Mouse (Mus musculus): ENCODE measurements at regions not wholly inside any gene's neighbourhood (a gene's known extent, or its start where the extent isn't known, plus 50 kb on each side); places are given as distances from the start of the nearest gene placed in this dataset.

DNA sequence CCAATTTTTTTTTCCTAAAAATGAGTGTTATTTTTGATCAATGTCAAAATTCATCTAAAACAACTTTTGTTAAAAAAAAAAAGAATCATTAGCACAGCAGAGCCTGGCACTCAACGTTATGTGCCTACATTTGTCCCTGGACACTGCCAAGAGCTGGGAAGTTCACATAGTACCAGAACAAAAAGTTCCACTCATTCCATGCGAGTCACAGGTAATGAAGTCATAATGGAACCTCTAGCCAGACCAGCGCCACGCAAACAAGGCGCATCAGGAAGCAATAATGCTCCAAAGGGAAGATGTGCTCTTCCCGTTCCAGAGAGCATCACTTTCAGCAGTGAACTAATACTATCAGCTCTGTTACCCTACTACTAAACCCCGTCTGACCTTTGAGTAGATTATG is 257.0 kb upstream of the 1700056E22Rik start:
- H3K27me3 ChIP-seq (ENCODE audit: control insufficient read depth, insufficient read depth, low read length): no peaks in the 10 kb centered on the region
- no peaks in the 10 kb centered on the region for H3K4me1 ChIP-seq (ENCODE audit: control insufficient read depth, insufficient read depth, low read length)
- no peak overlapping the region for H3K4me3 ChIP-seq (ENCODE audit: low read depth, low read length)
- WGBS: 86% methylated on average over 7 of the region's 7 CpGs
- no peak overlapping the region for H3K4me2 ChIP-seq (replicated peaks; ENCODE audit: low read depth, low read length)
- H3K27ac ChIP-seq (ENCODE audit: low read length): no peak overlapping the region
- no peaks in the 10 kb centered on the region for H3K9me3 ChIP-seq (ENCODE audit: control insufficient read depth, low read depth, low read length)
- no peaks in the 10 kb centered on the region for H3K36me3 ChIP-seq (ENCODE audit: control insufficient read depth, insufficient read depth, low read length)
- H3K9ac ChIP-seq (replicated peaks; ENCODE audit: low read depth, low read length): no peak overlapping the region
- no peak for ATAC-seq (ENCODE audit: insufficient number of reproducible peaks, insufficient read depth, low FRiP score, low read depth)

- no peak overlapping the region for H3K9ac ChIP-seq (replicated peaks; ENCODE audit: low read depth, low read length)
- no peak for ATAC-seq (ENCODE audit: insufficient number of reproducible peaks, insufficient read depth, low FRiP score, low read depth)
- no peaks in the 10 kb centered on the region for H3K27me3 ChIP-seq (ENCODE audit: control insufficient read depth, insufficient read depth, low read length)
- H3K27ac ChIP-seq (ENCODE audit: low read length): no peak overlapping the region
- 47% methylated on average over 7 of the region's 7 CpGs for WGBS
- H3K4me2 ChIP-seq (replicated peaks; ENCODE audit: low read depth, low read length): no peak overlapping the region
- H3K4me1 ChIP-seq (ENCODE audit: control insufficient read depth, insufficient read depth, low read length): no peaks in the 10 kb centered on the region
- H3K36me3 ChIP-seq (ENCODE audit: control insufficient read depth, insufficient read depth, low read length): no peaks in the 10 kb centered on the region
- no peaks in the 10 kb centered on the region for H3K9me3 ChIP-seq (ENCODE audit: control insufficient read depth, low read depth, low read length)
- no peak overlapping the region for H3K4me3 ChIP-seq (ENCODE audit: low read depth, low read length)
Measured at GRCm38 (mm10) chr1:184289733-184290416, 255.8 kb upstream of the 1700056E22Rik start.

DNA sequence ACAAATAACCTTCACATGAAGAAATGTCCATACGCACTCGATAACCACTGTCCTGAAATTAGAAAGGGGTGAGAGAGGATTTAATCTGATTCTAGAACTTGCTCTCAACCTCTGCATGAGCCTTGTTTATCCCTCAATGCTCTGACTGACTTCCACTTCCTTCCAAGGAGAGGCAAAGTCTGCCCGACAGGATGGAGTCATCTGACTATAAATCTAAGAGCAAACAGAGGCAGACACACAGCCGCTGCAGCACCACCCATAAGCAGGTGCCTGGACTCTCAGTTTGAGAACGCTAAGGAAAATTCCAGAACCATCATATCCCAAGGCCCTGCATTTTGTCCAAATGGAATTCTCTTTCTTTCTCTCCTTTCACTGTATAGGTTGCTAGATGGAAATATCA is 247.7 kb upstream of the 1700056E22Rik start:
- Histone ChIP-seq H3K9me3 (ENCODE audit: control insufficient read depth, low read depth, low read length) (no peaks in the 10 kb centered on the region), H3K27me3 (ENCODE audit: control insufficient read depth, insufficient read depth, low read length) (no peaks in the 10 kb centered on the region), H3K9ac (replicated peaks; ENCODE audit: low read depth, low read length) (no peak overlapping the region), H3K27ac (ENCODE audit: low read length) (no peak overlapping the region), H3K4me2 (replicated peaks; ENCODE audit: low read depth, low read length) (no peak overlapping the region), H3K4me1 (ENCODE audit: control insufficient read depth, insufficient read depth, low read length) (no peaks in the 10 kb centered on the region), H3K36me3 (ENCODE audit: control insufficient read depth, insufficient read depth, low read length) (no peaks in the 10 kb centered on the region), H3K4me3 (ENCODE audit: low read depth, low read length) (no peak overlapping the region)
- no peak; the same call in 1 of the 2 replicates for ATAC-seq (ENCODE audit: insufficient number of reproducible peaks, insufficient read depth, low FRiP score, low read depth)
- WGBS: 45% methylated on average over 5 of the region's 5 CpGs

GRCm38 (mm10) chr1:184279263-184279662 is 245.2 kb upstream of the 1700056E22Rik start:
- Histone ChIP-seq H3K4me2 (replicated peaks; ENCODE audit: low read depth, low read length) (no peak overlapping the region), H3K36me3 (ENCODE audit: control insufficient read depth, insufficient read depth, low read length) (no peaks in the 10 kb centered on the region), H3K27me3 (ENCODE audit: control insufficient read depth, insufficient read depth, low read length) (no peaks in the 10 kb centered on the region), H3K4me3 (ENCODE audit: low read depth, low read length) (no peak overlapping the region), H3K9ac (replicated peaks; ENCODE audit: low read depth, low read length) (no peak overlapping the region), H3K4me1 (ENCODE audit: control insufficient read depth, insufficient read depth, low read length) (no peaks in the 10 kb centered on the region), H3K27ac (ENCODE audit: low read length) (no peak overlapping the region), H3K9me3 (ENCODE audit: control insufficient read depth, low read depth, low read length) (no peaks in the 10 kb centered on the region)
- 51% methylated on average over 10 of the region's 10 CpGs for WGBS
- ATAC-seq (ENCODE audit: insufficient number of reproducible peaks, insufficient read depth, low FRiP score, low read depth): no peak

GRCm38 (mm10) chr1:184277001-184277400 is 242.9 kb upstream of the 1700056E22Rik start:
- WGBS: 40% methylated on average over 2 of the region's 2 CpGs
- H3K4me3 ChIP-seq (ENCODE audit: low read depth, low read length): no peak overlapping the region
- H3K9me3 ChIP-seq (ENCODE audit: control insufficient read depth, low read depth, low read length): no peaks in the 10 kb centered on the region
- ATAC-seq (ENCODE audit: insufficient number of reproducible peaks, insufficient read depth, low FRiP score, low read depth): no peak
- H3K36me3 ChIP-seq (ENCODE audit: control insufficient read depth, insufficient read depth, low read length): no peaks in the 10 kb centered on the region
- H3K4me2 ChIP-seq (replicated peaks; ENCODE audit: low read depth, low read length): no peak overlapping the region
- H3K4me1 ChIP-seq (ENCODE audit: control insufficient read depth, insufficient read depth, low read length): no peaks in the 10 kb centered on the region
- H3K27me3 ChIP-seq (ENCODE audit: control insufficient read depth, insufficient read depth, low read length): no peaks in the 10 kb centered on the region
- H3K9ac ChIP-seq (replicated peaks; ENCODE audit: low read depth, low read length): no peak overlapping the region
- no peak overlapping the region for H3K27ac ChIP-seq (ENCODE audit: low read length)

GRCm38 (mm10) chr1:184275877-184276276 is 241.8 kb upstream of the 1700056E22Rik start:
- no peak overlapping the region for H3K9ac ChIP-seq (replicated peaks; ENCODE audit: low read depth, low read length)
- H3K4me2 ChIP-seq (replicated peaks; ENCODE audit: low read depth, low read length): no peak overlapping the region
- H3K9me3 ChIP-seq (ENCODE audit: control insufficient read depth, low read depth, low read length): no peaks in the 10 kb centered on the region
- 58% methylated on average over 9 of the region's 9 CpGs for WGBS
- no peak overlapping the region for H3K27ac ChIP-seq (ENCODE audit: low read length)
- no peaks in the 10 kb centered on the region for H3K4me1 ChIP-seq (ENCODE audit: control insufficient read depth, insufficient read depth, low read length)
- no peaks in the 10 kb centered on the region for H3K27me3 ChIP-seq (ENCODE audit: control insufficient read depth, insufficient read depth, low read length)
- no peak overlapping the region for H3K4me3 ChIP-seq (ENCODE audit: low read depth, low read length)
- no peak for ATAC-seq (ENCODE audit: insufficient number of reproducible peaks, insufficient read depth, low FRiP score, low read depth)
- no peaks in the 10 kb centered on the region for H3K36me3 ChIP-seq (ENCODE audit: control insufficient read depth, insufficient read depth, low read length)

DNA sequence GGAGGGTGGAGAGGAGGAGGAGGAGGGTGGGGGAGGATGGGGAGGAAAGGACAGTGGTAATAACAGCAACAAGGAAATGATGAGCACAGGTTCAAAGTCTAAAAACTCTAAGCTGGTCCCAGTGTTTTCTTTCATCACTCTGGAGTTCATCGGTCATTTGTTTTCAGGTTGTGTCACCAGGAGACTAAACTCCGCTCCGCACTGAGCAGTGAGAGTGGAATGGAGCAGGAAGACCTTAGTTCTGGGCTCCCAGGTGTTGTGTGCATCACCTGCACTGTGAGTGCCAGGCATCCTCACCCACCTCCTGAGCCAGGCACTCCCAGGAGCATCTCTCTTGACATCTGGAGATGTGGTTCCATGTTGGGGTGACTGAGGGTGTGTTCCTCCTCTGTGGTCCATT is 241.3 kb upstream of the 1700056E22Rik start:
- ATAC-seq (ENCODE audit: insufficient number of reproducible peaks, insufficient read depth, low FRiP score, low read depth): no peak

GRCm38 (mm10) chr1:184274704-184275103 is 240.6 kb upstream of the 1700056E22Rik start:
- H3K4me3 ChIP-seq (ENCODE audit: low read depth, low read length): no peak overlapping the region
- WGBS: 73% methylated on average over 6 of the region's 6 CpGs
- H3K27me3 ChIP-seq (ENCODE audit: control insufficient read depth, insufficient read depth, low read length): no peaks in the 10 kb centered on the region
- no peak overlapping the region for H3K27ac ChIP-seq (ENCODE audit: low read length)
- H3K4me1 ChIP-seq (ENCODE audit: control insufficient read depth, insufficient read depth, low read length): no peaks in the 10 kb centered on the region
- no peak for ATAC-seq (ENCODE audit: insufficient number of reproducible peaks, insufficient read depth, low FRiP score, low read depth)
- H3K9ac ChIP-seq (replicated peaks; ENCODE audit: low read depth, low read length): no peak overlapping the region
- no peaks in the 10 kb centered on the region for H3K36me3 ChIP-seq (ENCODE audit: control insufficient read depth, insufficient read depth, low read length)
- H3K9me3 ChIP-seq (ENCODE audit: control insufficient read depth, low read depth, low read length): no peaks in the 10 kb centered on the region
- H3K4me2 ChIP-seq (replicated peaks; ENCODE audit: low read depth, low read length): no peak overlapping the region

More for the DNA sequence above, 241.3 kb upstream of the 1700056E22Rik start:
- no peak overlapping the region for H3K4me3 ChIP-seq (ENCODE audit: low read depth, low read length)
- no peaks in the 10 kb centered on the region for H3K36me3 ChIP-seq (ENCODE audit: control insufficient read depth, insufficient read depth, low read length)
- 97% methylated on average over 3 of the region's 3 CpGs for WGBS
- no peaks in the 10 kb centered on the region for H3K9me3 ChIP-seq (ENCODE audit: control insufficient read depth, low read depth, low read length)
- H3K27ac ChIP-seq (ENCODE audit: low read length): no peak overlapping the region
- H3K27me3 ChIP-seq (ENCODE audit: control insufficient read depth, insufficient read depth, low read length): no peaks in the 10 kb centered on the region
- no peak overlapping the region for H3K4me2 ChIP-seq (replicated peaks; ENCODE audit: low read depth, low read length)
- no peaks in the 10 kb centered on the region for H3K4me1 ChIP-seq (ENCODE audit: control insufficient read depth, insufficient read depth, low read length)
- no peak overlapping the region for H3K9ac ChIP-seq (replicated peaks; ENCODE audit: low read depth, low read length)

GRCm38 (mm10) chr1:184273722-184274121 is 239.6 kb upstream of the 1700056E22Rik start:
- Histone ChIP-seq H3K9me3 (ENCODE audit: control insufficient read depth, low read depth, low read length) (no peaks in the 10 kb centered on the region), H3K4me3 (ENCODE audit: low read depth, low read length) (no peak overlapping the region)

More at GRCm38 (mm10) chr1:184273722-184274121, 239.6 kb upstream of the 1700056E22Rik start:
- 67% methylated on average over 1 of the region's 1 CpGs for WGBS
- Histone ChIP-seq H3K36me3 (ENCODE audit: control insufficient read depth, insufficient read depth, low read length) (no peaks in the 10 kb centered on the region), H3K27me3 (ENCODE audit: control insufficient read depth, insufficient read depth, low read length) (no peaks in the 10 kb centered on the region; the same call in 1 of the 2 replicates), H3K4me2 (replicated peaks; ENCODE audit: low read depth, low read length) (no peak overlapping the region), H3K9ac (replicated peaks; ENCODE audit: low read depth, low read length) (no peak overlapping the region), H3K4me1 (ENCODE audit: control insufficient read depth, insufficient read depth, low read length) (no peaks in the 10 kb centered on the region), H3K27ac (ENCODE audit: low read length) (no peak overlapping the region)
- no peak for ATAC-seq (ENCODE audit: insufficient number of reproducible peaks, insufficient read depth, low FRiP score, low read depth)
